Mouse (Mus musculus): ENCODE measurements around the gene Dio1. TPM values are rescaled to one million over a fixed set of nuclear protein-coding genes. Genes with fewer than 3 reads are reported as not detected.

The Dio1 gene
- polyA plus RNA-seq, 1 experiment from 2014 or later, result not detected

GRCm38 (mm10) chr4:107318646-107319045, 11.7 kb upstream of the Dio1 start:
- no peak overlapping the region for H3K27ac ChIP-seq (replicated peaks; ENCODE audit: low read depth, low read length)
- ATAC-seq (replicated peaks; ENCODE audit: insufficient number of reproducible peaks, low FRiP score, low TSS enrichment, low read depth) (no peak), DNase-seq (ENCODE audit: low spot score) (no peak)
- H3K27me3 ChIP-seq (ENCODE audit: control insufficient read depth, insufficient read depth, low read length), result no peaks in the 10 kb centered on the region
- H3K9me3 ChIP-seq (replicated peaks; ENCODE audit: control insufficient read depth, low read length), result no peaks in the 10 kb centered on the region
- H3K36me3 ChIP-seq (replicated peaks; ENCODE audit: control insufficient read depth, insufficient read depth, low read depth, low read length), result no peaks in the 10 kb centered on the region; the same call in 1 of the 2 replicates
- no peak overlapping the region for H3K4me2 ChIP-seq (ENCODE audit: low read depth, low read length)
- 83% methylated on average over 8 of the region's 8 CpGs for WGBS
- no peak overlapping the region for H3K9ac ChIP-seq (replicated peaks; ENCODE audit: low read length)
- no peak overlapping the region for H3K4me3 ChIP-seq (ENCODE audit: low read depth, low read length)
- H3K4me1 ChIP-seq (ENCODE audit: control insufficient read depth, insufficient read depth, low read length), result no peaks in the 10 kb centered on the region; the same call in 1 of the 2 replicates

GRCm38 (mm10) chr4:107314479-107314805, 7.5 kb upstream of the Dio1 start:
- Histone ChIP-seq H3K9me3 (replicated peaks; ENCODE audit: control insufficient read depth, low read length) (no peaks in the 10 kb centered on the region), H3K9ac (replicated peaks; ENCODE audit: low read length) (peak overlapping the region; percentile 60), H3K27me3 (ENCODE audit: control insufficient read depth, insufficient read depth, low read length) (no peaks in the 10 kb centered on the region), H3K36me3 (replicated peaks; ENCODE audit: control insufficient read depth, insufficient read depth, low read depth, low read length) (no peaks in the 10 kb centered on the region; the same call in 1 of the 2 replicates), H3K4me1 (ENCODE audit: control insufficient read depth, insufficient read depth, low read length) (no peaks in the 10 kb centered on the region; the same call in 1 of the 2 replicates), H3K4me2 (ENCODE audit: low read depth, low read length) (peak overlapping the region; percentile 66), H3K27ac (replicated peaks; ENCODE audit: low read depth, low read length) (no peak overlapping the region), H3K4me3 (ENCODE audit: low read depth, low read length) (peak overlapping the region; percentile 65)
- ATAC-seq (replicated peaks; ENCODE audit: insufficient number of reproducible peaks, low FRiP score, low TSS enrichment, low read depth) (no peak; the same call in 1 of the 2 replicates), DNase-seq (ENCODE audit: low spot score) (peak; percentile 9)
- 11% methylated on average over 7 of the region's 7 CpGs for WGBS

GRCm38 (mm10) chr4:107313690-107314478, 6.9 kb upstream of the Dio1 start, which contains the start of gene Yipf1:
TSS of gene Yipf1 (plus strand) at chr4:107314363.
- peak; percentile 94 for DNase-seq (ENCODE audit: low spot score)
- no peaks in the 10 kb centered on the region for H3K27me3 ChIP-seq (ENCODE audit: control insufficient read depth, insufficient read depth, low read length)
- peak within 1 kb of the TSS; percentile 65 for H3K4me3 ChIP-seq (ENCODE audit: low read depth, low read length)
- no peaks in the 10 kb centered on the region; the same call in 1 of the 2 replicates for H3K36me3 ChIP-seq (replicated peaks; ENCODE audit: control insufficient read depth, insufficient read depth, low read depth, low read length)
- peak; percentile 89 for ATAC-seq (replicated peaks; ENCODE audit: insufficient number of reproducible peaks, low FRiP score, low TSS enrichment, low read depth)
- peak within 1 kb of the TSS; percentile 61 for H3K9ac ChIP-seq (replicated peaks; ENCODE audit: low read length)
- 0 out of 2 replicates have a peak within 1 kb of the TSS, but pooled peaks have one; percentile 14 for H3K27ac ChIP-seq (replicated peaks; ENCODE audit: low read depth, low read length)
- peak within 1 kb of the TSS; percentile 66 for H3K4me2 ChIP-seq (ENCODE audit: low read depth, low read length)
- under 1% methylated on average over 29 of the region's 29 CpGs for WGBS
- no peaks in the 10 kb centered on the region; the same call in 1 of the 2 replicates for H3K4me1 ChIP-seq (ENCODE audit: control insufficient read depth, insufficient read depth, low read length)
- no peaks in the 10 kb centered on the region for H3K9me3 ChIP-seq (replicated peaks; ENCODE audit: control insufficient read depth, low read length)

GRCm38 (mm10) chr4:107303531-107303930, 3.4 kb downstream of the Dio1 start:
- no peak overlapping the region for H3K27ac ChIP-seq (replicated peaks; ENCODE audit: low read depth, low read length)
- H3K4me3 ChIP-seq (ENCODE audit: low read depth, low read length), result no peak overlapping the region
- no peaks in the 10 kb centered on the region for H3K36me3 ChIP-seq (replicated peaks; ENCODE audit: control insufficient read depth, insufficient read depth, low read depth, low read length)
- no peaks in the 10 kb centered on the region for H3K9me3 ChIP-seq (replicated peaks; ENCODE audit: control insufficient read depth, low read length)
- DNase-seq (ENCODE audit: low spot score), result no peak
- ATAC-seq (replicated peaks; ENCODE audit: insufficient number of reproducible peaks, low FRiP score, low TSS enrichment, low read depth), result no peak
- H3K4me1 ChIP-seq (ENCODE audit: control insufficient read depth, insufficient read depth, low read length), result no peaks in the 10 kb centered on the region
- H3K27me3 ChIP-seq (ENCODE audit: control insufficient read depth, insufficient read depth, low read length), result no peaks in the 10 kb centered on the region
- H3K9ac ChIP-seq (replicated peaks; ENCODE audit: low read length), result no peak overlapping the region
- no peak overlapping the region for H3K4me2 ChIP-seq (ENCODE audit: low read depth, low read length)
- WGBS, result 47% methylated on average over 3 of the region's 3 CpGs

GRCm38 (mm10) chr4:107302832-107303231, 4.1 kb downstream of the Dio1 start:
- DNase-seq (ENCODE audit: low spot score) (no peak), ATAC-seq (replicated peaks; ENCODE audit: insufficient number of reproducible peaks, low FRiP score, low TSS enrichment, low read depth) (no peak)
- WGBS, result 72% methylated on average over 4 of the region's 4 CpGs
- Histone ChIP-seq H3K4me3 (ENCODE audit: low read depth, low read length) (no peak overlapping the region), H3K4me2 (ENCODE audit: low read depth, low read length) (no peak overlapping the region), H3K4me1 (ENCODE audit: control insufficient read depth, insufficient read depth, low read length) (no peaks in the 10 kb centered on the region), H3K27ac (replicated peaks; ENCODE audit: low read depth, low read length) (no peak overlapping the region), H3K36me3 (replicated peaks; ENCODE audit: control insufficient read depth, insufficient read depth, low read depth, low read length) (no peaks in the 10 kb centered on the region), H3K9ac (replicated peaks; ENCODE audit: low read length) (no peak overlapping the region), H3K27me3 (ENCODE audit: control insufficient read depth, insufficient read depth, low read length) (no peaks in the 10 kb centered on the region), H3K9me3 (replicated peaks; ENCODE audit: control insufficient read depth, low read length) (no peaks in the 10 kb centered on the region)

GRCm38 (mm10) chr4:107302221-107302620, 4.7 kb downstream of the Dio1 start:
- Histone ChIP-seq H3K9me3 (replicated peaks; ENCODE audit: control insufficient read depth, low read length) (no peaks in the 10 kb centered on the region), H3K4me2 (ENCODE audit: low read depth, low read length) (no peak overlapping the region), H3K27me3 (ENCODE audit: control insufficient read depth, insufficient read depth, low read length) (no peaks in the 10 kb centered on the region), H3K9ac (replicated peaks; ENCODE audit: low read length) (no peak overlapping the region), H3K36me3 (replicated peaks; ENCODE audit: control insufficient read depth, insufficient read depth, low read depth, low read length) (no peaks in the 10 kb centered on the region), H3K4me1 (ENCODE audit: control insufficient read depth, insufficient read depth, low read length) (no peaks in the 10 kb centered on the region), H3K4me3 (ENCODE audit: low read depth, low read length) (no peak overlapping the region), H3K27ac (replicated peaks; ENCODE audit: low read depth, low read length) (no peak overlapping the region)
- DNase-seq (ENCODE audit: low spot score) (no peak), ATAC-seq (replicated peaks; ENCODE audit: insufficient number of reproducible peaks, low FRiP score, low TSS enrichment, low read depth) (no peak)
- WGBS, result 86% methylated on average over 9 of the region's 9 CpGs

GRCm38 (mm10) chr4:107300902-107301555, 5.9 kb downstream of the Dio1 start:
- H3K36me3 ChIP-seq (replicated peaks; ENCODE audit: control insufficient read depth, insufficient read depth, low read depth, low read length), result no peaks in the 10 kb centered on the region

GRCm38 (mm10) chr4:107300371-107300770, 6.6 kb downstream of the Dio1 start:
- Histone ChIP-seq H3K9me3 (replicated peaks; ENCODE audit: control insufficient read depth, low read length) (no peaks in the 10 kb centered on the region), H3K9ac (replicated peaks; ENCODE audit: low read length) (no peak overlapping the region), H3K4me1 (ENCODE audit: control insufficient read depth, insufficient read depth, low read length) (no peaks in the 10 kb centered on the region), H3K36me3 (replicated peaks; ENCODE audit: control insufficient read depth, insufficient read depth, low read depth, low read length) (no peaks in the 10 kb centered on the region), H3K27me3 (ENCODE audit: control insufficient read depth, insufficient read depth, low read length) (no peaks in the 10 kb centered on the region), H3K4me3 (ENCODE audit: low read depth, low read length) (no peak overlapping the region), H3K4me2 (ENCODE audit: low read depth, low read length) (no peak overlapping the region), H3K27ac (replicated peaks; ENCODE audit: low read depth, low read length) (no peak overlapping the region)
- DNase-seq (ENCODE audit: low spot score) (no peak), ATAC-seq (replicated peaks; ENCODE audit: insufficient number of reproducible peaks, low FRiP score, low TSS enrichment, low read depth) (no peak)
- WGBS, result 79% methylated on average over 4 of the region's 4 CpGs

More at GRCm38 (mm10) chr4:107300902-107301555, 5.9 kb downstream of the Dio1 start:
- H3K27ac ChIP-seq (replicated peaks; ENCODE audit: low read depth, low read length), result no peak overlapping the region
- no peaks in the 10 kb centered on the region for H3K4me1 ChIP-seq (ENCODE audit: control insufficient read depth, insufficient read depth, low read length)
- H3K4me2 ChIP-seq (ENCODE audit: low read depth, low read length), result no peak overlapping the region
- H3K9me3 ChIP-seq (replicated peaks; ENCODE audit: control insufficient read depth, low read length), result no peaks in the 10 kb centered on the region
- no peak overlapping the region for H3K4me3 ChIP-seq (ENCODE audit: low read depth, low read length)
- H3K9ac ChIP-seq (replicated peaks; ENCODE audit: low read length), result no peak overlapping the region
- ATAC-seq (replicated peaks; ENCODE audit: insufficient number of reproducible peaks, low FRiP score, low TSS enrichment, low read depth) (peak; percentile 39; the same call in 1 of the 2 replicates), DNase-seq (ENCODE audit: low spot score) (no peak)
- 82% methylated on average over 1 of the region's 1 CpGs for WGBS
- no peaks in the 10 kb centered on the region for H3K27me3 ChIP-seq (ENCODE audit: control insufficient read depth, insufficient read depth, low read length)

Data from embryonic facial prominence, embryonic 11.5 days (tissue).